Mouse (Mus musculus): ENCODE results near the gene Flt4. TPM values are rescaled to one million over a fixed set of nuclear protein-coding genes. Genes with fewer than 3 reads are reported as not detected.

Flt4 gene
- polyA plus RNA-seq, 1 experiment from 2014 or later: 4.8 TPM

DNA sequence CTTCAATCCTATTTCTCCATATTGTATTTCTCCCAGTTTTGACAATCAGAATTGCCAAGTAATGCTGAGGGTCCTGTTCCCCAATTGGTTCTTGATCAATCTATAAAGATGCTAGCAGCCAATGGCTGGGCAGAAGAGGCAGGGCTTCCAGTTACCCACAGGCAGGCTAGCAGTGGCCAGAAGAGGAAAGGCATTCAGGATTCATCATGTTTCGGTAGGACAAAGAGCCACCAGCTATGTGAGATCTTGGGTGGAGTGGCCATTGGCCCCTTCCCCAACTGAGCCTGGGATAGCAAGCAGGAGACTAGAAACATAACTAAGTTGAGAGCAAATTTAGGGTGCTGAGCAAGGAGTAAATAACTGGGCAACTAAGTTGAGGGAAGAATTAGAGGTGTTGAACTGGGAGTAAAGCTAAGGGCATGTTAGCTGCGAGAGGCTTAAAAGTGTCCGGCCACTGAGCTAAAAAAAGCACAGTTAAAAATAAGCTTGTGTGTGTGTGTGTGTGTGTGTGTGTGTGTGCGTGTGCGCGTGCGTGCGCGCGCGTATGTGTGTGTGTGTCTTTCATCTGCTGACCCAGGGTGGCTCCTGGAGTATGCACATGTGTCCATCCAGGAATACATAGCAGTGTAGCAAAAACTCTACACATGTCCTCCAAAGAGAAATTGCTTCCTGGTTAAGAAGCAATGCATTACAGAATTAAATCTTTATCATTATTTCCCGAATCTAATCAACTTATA, 75.3 kb downstream of the Flt4 start:
- no peaks in the 10 kb centered on the region for H3K27me3 ChIP-seq (ENCODE audit: poor library complexity, severe bottlenecking)
- WGBS: 94% methylated on average over 12 of the region's 12 CpGs

GRCm38 (mm10) chr11:49695013-49695412, 86.0 kb downstream of the Flt4 start:
- no peak for DNase-seq (ENCODE audit: extremely low spot score, low spot score)
- Histone ChIP-seq H3K27ac (no peak overlapping the region), H3K36me3 (replicated peaks) (peaks cover 100% of the 10 kb centered on the region), H3K27me3 (ENCODE audit: poor library complexity, severe bottlenecking) (no peaks in the 10 kb centered on the region), H3K4me3 (no peak overlapping the region), H3K4me1 (no peaks in the 10 kb centered on the region), H3K9me3 (no peaks in the 10 kb centered on the region)
- WGBS: 85% methylated on average over 3 of the region's 3 CpGs

More for the DNA sequence above, 75.3 kb downstream of the Flt4 start:
- DNase-seq (ENCODE audit: extremely low spot score, low spot score): no peak
- Histone ChIP-seq H3K36me3 (replicated peaks) (peaks cover 97% of the 10 kb centered on the region), H3K4me3 (no peak overlapping the region), H3K9me3 (no peaks in the 10 kb centered on the region), H3K4me1 (no peaks in the 10 kb centered on the region), H3K27ac (no peak overlapping the region)

DNA sequence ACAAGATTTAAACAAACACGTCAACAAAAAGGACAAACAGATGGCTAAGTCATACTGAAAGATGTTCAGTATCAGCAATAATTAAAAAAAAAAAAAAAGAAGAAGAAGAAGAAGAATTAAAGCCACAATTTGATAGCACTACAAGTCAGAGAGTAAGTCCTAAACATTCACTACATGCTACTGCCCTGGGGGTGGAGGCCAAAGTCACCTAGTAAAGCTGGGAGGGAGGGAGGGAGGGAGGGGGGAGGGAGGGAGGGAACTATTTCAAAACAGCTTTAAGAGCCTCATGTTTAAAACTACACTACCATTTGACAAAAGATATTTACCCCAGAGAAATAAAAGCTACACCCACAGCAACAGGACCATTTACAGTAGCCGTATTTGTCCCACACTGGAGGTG, 86.6 kb downstream of the Flt4 start:
- H3K4me3 ChIP-seq: no peak overlapping the region
- no peak for DNase-seq (ENCODE audit: extremely low spot score, low spot score)
- no peaks in the 10 kb centered on the region for H3K4me1 ChIP-seq
- H3K36me3 ChIP-seq (replicated peaks): peaks cover 100% of the 10 kb centered on the region
- 98% methylated on average over 2 of the region's 2 CpGs for WGBS
- no peaks in the 10 kb centered on the region for H3K27me3 ChIP-seq (ENCODE audit: poor library complexity, severe bottlenecking)
- H3K9me3 ChIP-seq: no peaks in the 10 kb centered on the region
- H3K27ac ChIP-seq: no peak overlapping the region

GRCm38 (mm10) chr11:49696472-49696871, 87.4 kb downstream of the Flt4 start:
- no peak overlapping the region for H3K27ac ChIP-seq
- WGBS: 96% methylated on average over 2 of the region's 2 CpGs
- H3K36me3 ChIP-seq (replicated peaks): peaks cover 100% of the 10 kb centered on the region
- no peak overlapping the region for H3K4me3 ChIP-seq
- H3K9me3 ChIP-seq: no peaks in the 10 kb centered on the region
- no peaks in the 10 kb centered on the region for H3K27me3 ChIP-seq (ENCODE audit: poor library complexity, severe bottlenecking)
- no peak for DNase-seq (ENCODE audit: extremely low spot score, low spot score)
- no peaks in the 10 kb centered on the region for H3K4me1 ChIP-seq

DNA sequence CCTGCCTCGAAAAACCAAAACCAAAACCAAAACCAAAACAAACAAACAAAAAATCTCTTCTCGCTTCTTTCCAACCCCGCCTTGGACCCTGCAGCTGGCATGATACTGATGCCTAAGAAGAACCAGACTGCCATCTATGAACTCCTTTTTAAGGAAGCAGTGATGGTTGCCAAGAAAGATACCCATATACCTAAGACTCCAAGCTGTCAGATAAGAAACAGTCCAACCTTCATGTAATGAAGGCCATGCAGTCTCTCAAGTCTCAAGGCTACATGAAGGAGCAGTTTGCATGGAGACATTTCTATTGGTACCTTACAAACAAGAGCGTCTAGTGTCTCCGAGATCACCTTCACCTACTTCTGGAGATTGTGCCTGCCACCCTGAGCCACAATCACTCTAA, 88.7 kb downstream of the Flt4 start:
- 98% methylated on average over 5 of the region's 5 CpGs for WGBS
- Histone ChIP-seq H3K4me1 (no peaks in the 10 kb centered on the region), H3K27ac (no peak overlapping the region), H3K9me3 (no peaks in the 10 kb centered on the region), H3K36me3 (replicated peaks) (peaks cover 100% of the 10 kb centered on the region), H3K4me3 (no peak overlapping the region), H3K27me3 (ENCODE audit: poor library complexity, severe bottlenecking) (no peaks in the 10 kb centered on the region)
- no peak for DNase-seq (ENCODE audit: extremely low spot score, low spot score)

DNA sequence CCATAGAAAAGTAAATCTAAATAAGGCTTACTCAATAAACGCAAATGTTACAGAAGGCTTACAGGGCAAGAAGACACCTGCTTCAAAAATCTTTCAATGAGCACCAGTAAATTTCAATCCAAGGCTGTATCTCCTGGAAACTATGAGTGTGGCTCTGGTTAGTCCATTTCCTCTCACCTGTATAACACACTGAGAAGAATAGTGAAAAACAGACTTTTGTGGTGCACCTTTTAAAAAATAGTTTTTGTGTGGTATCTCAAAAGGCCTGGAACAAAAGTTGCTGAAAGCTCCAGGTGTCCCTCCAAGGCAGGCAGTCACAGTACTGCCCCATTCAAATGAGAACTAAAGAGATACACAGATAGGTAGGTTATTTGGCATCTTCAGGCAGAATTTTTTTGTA, 90.0 kb downstream of the Flt4 start:
- no peak overlapping the region for H3K4me3 ChIP-seq
- no peaks in the 10 kb centered on the region for H3K4me1 ChIP-seq
- H3K27ac ChIP-seq: no peak overlapping the region
- no peaks in the 10 kb centered on the region for H3K27me3 ChIP-seq (ENCODE audit: poor library complexity, severe bottlenecking)
- no peak for DNase-seq (ENCODE audit: extremely low spot score, low spot score)
- WGBS: 94% methylated on average over 1 of the region's 1 CpGs
- H3K36me3 ChIP-seq (replicated peaks): peaks cover 99% of the 10 kb centered on the region
- no peaks in the 10 kb centered on the region for H3K9me3 ChIP-seq

- no peak overlapping the region for H3K27ac ChIP-seq
- H3K4me3 ChIP-seq: no peak overlapping the region
- no peaks in the 10 kb centered on the region; the same call in 1 of the 2 replicates for H3K9me3 ChIP-seq
- H3K27me3 ChIP-seq (ENCODE audit: poor library complexity, severe bottlenecking): no peaks in the 10 kb centered on the region
- 97% methylated on average over 8 of the region's 8 CpGs for WGBS
- no peaks in the 10 kb centered on the region for H3K4me1 ChIP-seq
- peaks cover 99% of the 10 kb centered on the region for H3K36me3 ChIP-seq (replicated peaks)
- DNase-seq (ENCODE audit: extremely low spot score, low spot score): no peak
Observed at GRCm38 (mm10) chr11:49702014-49702413, 93.0 kb downstream of the Flt4 start.

Other genes starting within 250 kb of the Flt4 start
- gene Olfr1389, start 186.2 kb upstream of the Flt4 start, polyA plus RNA-seq (2016; fragmentation: Nextera tagmentation; extraction: Ambion mirVana): not detected in 2 replicates
- 0.25 and 0.33 TPM in 2 replicates for gene Olfr1388, start 172.6 kb upstream of the Flt4 start, polyA plus RNA-seq (2016; fragmentation: Nextera tagmentation; extraction: Ambion mirVana)
- gene Olfr1387, start 153.9 kb upstream of the Flt4 start, polyA plus RNA-seq (2016; fragmentation: Nextera tagmentation; extraction: Ambion mirVana): not detected in 2 replicates
- not detected in 2 replicates for gene Olfr1386, start 144.2 kb upstream of the Flt4 start, polyA plus RNA-seq (2016; fragmentation: Nextera tagmentation; extraction: Ambion mirVana)
- gene Olfr1385, start 120.2 kb upstream of the Flt4 start, polyA plus RNA-seq (2016; fragmentation: Nextera tagmentation; extraction: Ambion mirVana): not detected in 2 replicates
- gene Olfr1384, start 102.5 kb upstream of the Flt4 start, polyA plus RNA-seq (2016; fragmentation: Nextera tagmentation; extraction: Ambion mirVana): not detected in 2 replicates
- gene Olfr1383, start 89.6 kb upstream of the Flt4 start, polyA plus RNA-seq (2016; fragmentation: Nextera tagmentation; extraction: Ambion mirVana): not detected in 2 replicates
- gene Olfr1382, start 81.0 kb upstream of the Flt4 start, polyA plus RNA-seq (2016; fragmentation: Nextera tagmentation; extraction: Ambion mirVana): not detected in 2 replicates
- not detected in 2 replicates for gene Olfr1381, start 65.8 kb upstream of the Flt4 start, polyA plus RNA-seq (2016; fragmentation: Nextera tagmentation; extraction: Ambion mirVana)
- not detected in 2 replicates for gene Olfr1380, start 52.4 kb upstream of the Flt4 start, polyA plus RNA-seq (2016; fragmentation: Nextera tagmentation; extraction: Ambion mirVana)
- gene Scgb3a1, start 54.3 kb downstream of the Flt4 start, polyA plus RNA-seq (2016; fragmentation: Nextera tagmentation; extraction: Ambion mirVana): not detected in 2 replicates
- 60.1 and 63.1 TPM in 2 replicates for gene Cnot6, start 103.5 kb downstream of the Flt4 start, polyA plus RNA-seq (2016; fragmentation: Nextera tagmentation; extraction: Ambion mirVana)
- gene Gfpt2, start 184.9 kb downstream of the Flt4 start, polyA plus RNA-seq (2016; fragmentation: Nextera tagmentation; extraction: Ambion mirVana): 25.8 TPM in 2 replicates
- 21.8 and 23.8 TPM in 2 replicates for gene Mapk9, start 237.5 kb downstream of the Flt4 start, polyA plus RNA-seq (2016; fragmentation: Nextera tagmentation; extraction: Ambion mirVana)

Measured in forebrain, embryonic 10.5 days (tissue).